Mouse (Mus musculus): ENCODE measurements around the gene CT030661.1. TPM values are rescaled to one million over a fixed set of nuclear protein-coding genes. Genes with fewer than 3 reads are reported as not detected.
"Not testable (repeated sequence)": the region's sequence is repeated elsewhere in the genome, so short reads cannot be mapped to it uniquely, and the experiment has no call there.

Gene CT030661.1
- total RNA-seq (2014; rRNA removed; ENCODE audit: low replicate concordance) (4.4 and 6.8 TPM in 2 replicates), polyA plus RNA-seq (2015; fragmentation: Nextera tagmentation; extraction: Ambion mirVana) (7.6 and 7.7 TPM in 2 replicates)

DNA sequence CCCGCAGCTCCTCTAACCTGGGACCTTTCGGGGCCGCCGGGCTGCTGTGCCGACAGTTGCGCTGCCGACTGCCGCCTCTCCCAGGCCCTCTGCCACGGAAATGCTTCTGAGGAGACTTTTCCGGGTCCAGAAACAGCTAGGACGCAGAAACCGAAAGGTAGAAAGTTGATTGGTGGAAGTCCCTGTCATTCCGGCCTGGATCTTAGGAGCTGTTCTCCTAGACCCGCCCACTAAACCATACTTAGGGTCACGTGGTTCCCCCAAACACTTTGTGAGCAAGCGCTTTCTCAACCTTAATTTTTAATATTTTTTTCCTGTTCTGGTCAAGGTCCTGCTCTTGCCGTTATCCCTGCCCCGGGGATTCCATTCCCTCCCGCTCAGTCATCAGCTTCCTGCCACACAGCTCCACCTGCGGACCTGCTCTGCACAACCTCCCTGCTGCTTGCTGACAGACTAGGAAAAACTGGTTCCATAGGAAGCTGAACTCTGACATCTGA is at the start of gene CT030661.1:
TSS of gene CT030661.1 (minus strand) at position 108 of the 497 bp plus-strand sequence.
- H3K9ac ChIP-seq (replicated peaks; ENCODE audit: low read depth, low read length), result peak within 1 kb of the TSS; percentile 72
- 0 out of 2 replicates have a peak, but pooled peaks have one; percentile 4 for TF ChIP-seq CTCF (IDR thresholded peaks at IDR 0.05; ENCODE audit: low read depth)
- DNase-seq (ENCODE audit: low spot score) (peak; percentile 95), ATAC-seq (ENCODE audit: insufficient read depth, low read depth) (peak; percentile 100)
- WGBS, result under 1% methylated on average over 20 of the region's 20 CpGs
- H3K4me1 ChIP-seq (ENCODE audit: control insufficient read depth, insufficient read depth); H3K9me3 ChIP-seq (replicated peaks; ENCODE audit: control insufficient read depth, low read length); H3K27me3 ChIP-seq (ENCODE audit: control insufficient read depth, insufficient read depth, low read length); H3K36me3 ChIP-seq (replicated peaks; ENCODE audit: control insufficient read depth, insufficient read depth, low read length): not testable (repeated sequence)
- H3K4me3 ChIP-seq (ENCODE audit: low read depth, low read length), result peak within 1 kb of the TSS; percentile 81
- peak within 1 kb of the TSS; percentile 88 for H3K27ac ChIP-seq (ENCODE audit: low read depth)
- H3K4me2 ChIP-seq (ENCODE audit: low read depth, low read length), result peak within 1 kb of the TSS; percentile 56

DNA sequence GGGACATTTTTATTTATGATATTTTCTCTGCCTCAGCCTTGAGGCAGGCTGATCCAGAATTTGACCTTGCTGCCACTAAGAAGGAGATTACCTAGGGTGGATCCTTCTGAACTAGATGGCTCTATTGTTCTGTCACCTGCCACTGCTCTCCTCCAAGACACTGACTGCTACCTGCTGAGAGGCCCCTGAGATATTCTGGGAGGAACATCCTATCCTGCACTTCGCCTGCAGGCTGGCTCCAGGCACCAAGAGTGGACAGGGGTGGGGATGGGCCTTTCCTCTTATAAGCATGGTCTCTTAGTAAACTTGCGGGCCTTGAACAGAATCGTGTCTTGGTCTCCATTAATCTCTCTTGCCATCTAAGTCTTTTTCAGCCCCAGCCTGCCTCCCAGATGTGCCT is 49.3 kb upstream of the CT030661.1 start:
- WGBS, result 89% methylated on average over 3 of the region's 3 CpGs
- H3K27ac ChIP-seq (ENCODE audit: low read depth), result no peak overlapping the region
- DNase-seq (ENCODE audit: low spot score), result no peak
- TF ChIP-seq EP300 (IDR thresholded peaks at IDR 0.05; ENCODE audit: low read depth), result no peak
- no peak for TF ChIP-seq CTCF (IDR thresholded peaks at IDR 0.05; ENCODE audit: low read depth)
- H3K4me3 ChIP-seq (ENCODE audit: low read depth, low read length), result no peak overlapping the region
- no peak overlapping the region for H3K4me2 ChIP-seq (ENCODE audit: low read depth, low read length)
- no peak for ATAC-seq (ENCODE audit: insufficient read depth, low read depth)
- H3K9ac ChIP-seq (replicated peaks; ENCODE audit: low read depth, low read length), result no peak overlapping the region
- H3K9me3 ChIP-seq (replicated peaks; ENCODE audit: control insufficient read depth, low read length), result no peaks in the 10 kb centered on the region
- H3K36me3 ChIP-seq (replicated peaks; ENCODE audit: control insufficient read depth, insufficient read depth, low read length), result peaks cover 4% of the 10 kb centered on the region; the same call in 1 of the 2 replicates
- no peaks in the 10 kb centered on the region for H3K4me1 ChIP-seq (ENCODE audit: control insufficient read depth, insufficient read depth)
- H3K27me3 ChIP-seq (ENCODE audit: control insufficient read depth, insufficient read depth, low read length), result no peaks in the 10 kb centered on the region

- not testable (repeated sequence) for H3K9me3 ChIP-seq (replicated peaks; ENCODE audit: control insufficient read depth, low read length); H3K27me3 ChIP-seq (ENCODE audit: control insufficient read depth, insufficient read depth, low read length); H3K36me3 ChIP-seq (replicated peaks; ENCODE audit: control insufficient read depth, insufficient read depth, low read length); H3K4me1 ChIP-seq (ENCODE audit: control insufficient read depth, insufficient read depth)
- Histone ChIP-seq H3K27ac (ENCODE audit: low read depth) (peak within 1 kb of the TSS; percentile 91), H3K4me3 (ENCODE audit: low read depth, low read length) (peak within 1 kb of the TSS; percentile 69), H3K9ac (replicated peaks; ENCODE audit: low read depth, low read length) (peak within 1 kb of the TSS; percentile 64), H3K4me2 (ENCODE audit: low read depth, low read length) (peak within 1 kb of the TSS; percentile 65)
- DNase-seq (ENCODE audit: low spot score), result peak; percentile 20
- peak; percentile 98 for ATAC-seq (ENCODE audit: insufficient read depth, low read depth)
- WGBS, result under 1% methylated on average over 27 of the region's 43 CpGs
Measured at GRCm38 (mm10) chr17:22361101-22361781, 46.6 kb upstream of the CT030661.1 start, which contains the start of the genes Zfp944 and Zfp758. Gene Zfp944, minus strand, starts transcription at chr17:22361400. Gene Zfp758, plus strand, starts transcription at chr17:22361453.

DNA sequence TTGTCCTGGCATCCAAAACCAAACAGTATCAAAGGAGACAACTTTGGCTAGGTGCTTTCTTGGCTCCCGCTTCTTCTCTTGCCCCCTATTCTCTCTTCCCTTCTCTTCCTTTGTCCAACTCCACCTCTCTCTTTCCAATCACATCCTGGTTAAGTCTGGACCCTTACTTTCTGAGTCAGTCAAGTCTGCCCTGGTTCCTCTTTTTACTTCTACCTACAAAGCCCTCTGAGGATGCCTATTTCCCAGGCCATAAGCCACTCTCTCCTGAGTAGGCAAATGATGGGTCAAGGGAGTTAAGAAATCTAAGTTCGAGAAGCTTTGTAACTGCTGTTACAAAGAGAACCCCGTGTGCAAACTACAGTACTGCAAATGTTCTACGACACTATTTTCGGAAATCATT is 45.9 kb upstream of the CT030661.1 start:
- Histone ChIP-seq H3K4me2 (ENCODE audit: low read depth, low read length) (peak overlapping the region; percentile 65), H3K36me3 (replicated peaks; ENCODE audit: control insufficient read depth, insufficient read depth, low read length) (peaks cover 6% of the 10 kb centered on the region; the same call in 1 of the 2 replicates), H3K9me3 (replicated peaks; ENCODE audit: control insufficient read depth, low read length) (no peaks in the 10 kb centered on the region), H3K27ac (ENCODE audit: low read depth) (no peak overlapping the region), H3K9ac (replicated peaks; ENCODE audit: low read depth, low read length) (no peak overlapping the region; the same call in 1 of the 2 replicates), H3K4me3 (ENCODE audit: low read depth, low read length) (peak overlapping the region; percentile 69), H3K4me1 (ENCODE audit: control insufficient read depth, insufficient read depth) (no peaks in the 10 kb centered on the region), H3K27me3 (ENCODE audit: control insufficient read depth, insufficient read depth, low read length) (no peaks in the 10 kb centered on the region)
- 24% methylated on average over 5 of the region's 5 CpGs for WGBS
- ATAC-seq (ENCODE audit: insufficient read depth, low read depth) (no peak), DNase-seq (ENCODE audit: low spot score) (no peak)
- TF ChIP-seq EP300 (IDR thresholded peaks at IDR 0.05; ENCODE audit: low read depth) (no peak), CTCF (IDR thresholded peaks at IDR 0.05; ENCODE audit: low read depth) (no peak)

DNA sequence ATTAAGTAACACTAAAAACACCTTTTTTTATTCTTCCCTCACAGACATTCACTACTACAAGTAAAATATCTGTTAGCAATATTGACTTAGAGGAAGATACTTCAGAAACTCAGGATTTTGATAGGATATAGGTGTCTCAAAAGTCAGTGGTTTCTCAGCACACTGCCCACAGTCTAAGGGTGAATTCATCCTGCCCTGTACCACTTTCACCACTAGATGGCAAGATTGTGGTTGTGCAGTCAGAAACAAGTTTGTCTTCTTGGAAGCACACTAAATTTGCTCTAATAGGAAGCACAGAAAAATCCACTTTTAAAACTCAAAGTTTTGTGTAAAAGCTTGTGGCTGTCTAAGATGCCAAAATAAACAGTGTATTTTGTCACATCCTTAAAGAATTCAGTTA is 38.2 kb upstream of the CT030661.1 start:
- Histone ChIP-seq H3K4me2 (ENCODE audit: low read depth, low read length) (no peak overlapping the region), H3K4me1 (ENCODE audit: control insufficient read depth, insufficient read depth) (no peaks in the 10 kb centered on the region), H3K27me3 (ENCODE audit: control insufficient read depth, insufficient read depth, low read length) (no peaks in the 10 kb centered on the region), H3K9me3 (replicated peaks; ENCODE audit: control insufficient read depth, low read length) (no peaks in the 10 kb centered on the region), H3K27ac (ENCODE audit: low read depth) (no peak overlapping the region), H3K4me3 (ENCODE audit: low read depth, low read length) (no peak overlapping the region), H3K36me3 (replicated peaks; ENCODE audit: control insufficient read depth, insufficient read depth, low read length) (peaks cover 6% of the 10 kb centered on the region; the same call in 1 of the 2 replicates), H3K9ac (replicated peaks; ENCODE audit: low read depth, low read length) (no peak overlapping the region)
- TF ChIP-seq CTCF (IDR thresholded peaks at IDR 0.05; ENCODE audit: low read depth), result peak; percentile 83
- no peak for TF ChIP-seq EP300 (IDR thresholded peaks at IDR 0.05; ENCODE audit: low read depth)
- ATAC-seq (ENCODE audit: insufficient read depth, low read depth) (no peak; the same call in 1 of the 2 replicates), DNase-seq (ENCODE audit: low spot score) (peak; percentile 53)

- Histone ChIP-seq H3K27ac (ENCODE audit: low read depth) (peak overlapping the region; percentile 88; the same call in 1 of the 2 replicates), H3K4me3 (ENCODE audit: low read depth, low read length) (peak overlapping the region; percentile 81), H3K4me2 (ENCODE audit: low read depth, low read length) (peak overlapping the region; percentile 56), H3K9ac (replicated peaks; ENCODE audit: low read depth, low read length) (peak overlapping the region; percentile 72; the same call in 1 of the 2 replicates)
- not testable (repeated sequence) for ATAC-seq (ENCODE audit: insufficient read depth, low read depth); DNase-seq (ENCODE audit: low spot score); H3K27me3 ChIP-seq (ENCODE audit: control insufficient read depth, insufficient read depth, low read length); H3K9me3 ChIP-seq (replicated peaks; ENCODE audit: control insufficient read depth, low read length); H3K36me3 ChIP-seq (replicated peaks; ENCODE audit: control insufficient read depth, insufficient read depth, low read length); H3K4me1 ChIP-seq (ENCODE audit: control insufficient read depth, insufficient read depth)
- WGBS, result 16% methylated on average over 2 of the region's 2 CpGs
Measured at GRCm38 (mm10) chr17:22315247-22315646, 610 bp upstream of the CT030661.1 start.

GRCm38 (mm10) chr17:22314219-22314618 is 418 bp downstream of the CT030661.1 start:
- H3K27me3 ChIP-seq (ENCODE audit: control insufficient read depth, insufficient read depth, low read length); H3K36me3 ChIP-seq (replicated peaks; ENCODE audit: control insufficient read depth, insufficient read depth, low read length); DNase-seq (ENCODE audit: low spot score); H3K4me1 ChIP-seq (ENCODE audit: control insufficient read depth, insufficient read depth); H3K9me3 ChIP-seq (replicated peaks; ENCODE audit: control insufficient read depth, low read length): not testable (repeated sequence)
- peak; percentile 65 for ATAC-seq (ENCODE audit: insufficient read depth, low read depth)
- 0% methylated on average over 3 of the region's 3 CpGs for WGBS
- H3K27ac ChIP-seq (ENCODE audit: low read depth), result peak overlapping the region; percentile 88
- H3K4me2 ChIP-seq (ENCODE audit: low read depth, low read length), result peak overlapping the region; percentile 56
- H3K4me3 ChIP-seq (ENCODE audit: low read depth, low read length), result peak overlapping the region; percentile 81
- H3K9ac ChIP-seq (replicated peaks; ENCODE audit: low read depth, low read length), result peak overlapping the region; percentile 72

All from heart, postnatal 0 days (tissue).